Mouse (Mus musculus) CH12.LX (cell line): Measurements from ENCODE around the gene Gm17268. TPM values are rescaled to one million over a fixed set of nuclear protein-coding genes. Genes with fewer than 3 reads are reported as not detected.

ENCODE experiments used
- DNase-seq: peaks from one replicate; pipeline ENCODE4 v3.0.0-alpha.2; 2013; ENCODE audit errors: extremely low read depth
- H3K27ac ChIP-seq: 2 replicates; pipeline ENCODE4 v1.5.1; 2012; ENCODE audit warnings: low read depth, mild to moderate bottlenecking, control low read depth, moderate library complexity; ENCODE audit not compliant: insufficient read depth
- H3K27me3 ChIP-seq: replicated peaks from 2 replicates; pipeline ENCODE3; 2012; ENCODE audit warnings: inconsistent platforms
- H3K36me3 ChIP-seq, 2 experiments: replicated peaks in 1 of 2; 2 replicates each; pipeline versions ENCODE3 to v1.6.1; 2012; ENCODE audit warnings: inconsistent platforms in 1 of 2, low read length in 1 of 2, mild to moderate bottlenecking in 1 of 2, mixed read lengths in 1 of 2, moderate library complexity in 1 of 2; ENCODE audit not compliant: control insufficient read depth in 1 of 2, insufficient read depth in 1 of 2
- H3K4me1 ChIP-seq, 2 experiments: 2 replicates each; pipeline ENCODE4 v1.6.1; 2012; ENCODE audit warnings: inconsistent platforms in 1 of 2, moderate library complexity in 1 of 2; ENCODE audit not compliant: insufficient read depth in 2 of 2, control insufficient read depth in 1 of 2
- H3K4me2 ChIP-seq: 2 replicates; pipeline ENCODE4 v1.6.1; 2012; ENCODE audit warnings: low read depth, mild to moderate bottlenecking, control low read depth; ENCODE audit not compliant: poor library complexity, insufficient read depth, severe bottlenecking
- H3K4me3 ChIP-seq, 3 experiments: fragments of 150-350 bp in 1 of 3; sonication (generic) in 1 of 3; replicated peaks in 1 of 3; 2 replicates each; pipeline versions ENCODE3 to v1.5.1; 2011 to 2012; ENCODE audit warnings: low read depth in 2 of 3, low read length in 2 of 3, mild to moderate bottlenecking in 2 of 3, moderate library complexity in 2 of 3, control low read depth in 1 of 3, improper control_type of control experiment in 1 of 3, inconsistent platforms in 1 of 3, mixed read lengths in 1 of 3; ENCODE audit not compliant: poor library complexity in 1 of 3
- H3K79me2 ChIP-seq: replicated peaks from 2 replicates; pipeline ENCODE4 v1.6.1; 2012; ENCODE audit warnings: mild to moderate bottlenecking, moderate library complexity; ENCODE audit not compliant: control insufficient read depth, poor library complexity, insufficient read depth, severe bottlenecking; ENCODE audit errors: extremely low read depth
- H3K9ac ChIP-seq: 2 replicates; pipeline ENCODE4 v1.6.1; 2012; ENCODE audit warnings: low read depth, mild to moderate bottlenecking, control low read depth, moderate library complexity; ENCODE audit not compliant: insufficient read depth
- H3K9me3 ChIP-seq: replicated peaks from 2 replicates; pipeline ENCODE3; 2012; ENCODE audit warnings: low read length, inconsistent platforms, mixed read lengths
- CTCF ChIP-seq, 2 experiments: IDR thresholded peaks in 1 of 2; conservative IDR thresholded peaks in 1 of 2; 2 replicates each; pipeline ENCODE4 v1.5.1; 2011 to 2012; ENCODE audit warnings: low read depth in 2 of 2, low read length in 2 of 2, improper control_type of control experiment in 1 of 2, inconsistent platforms in 1 of 2, mild to moderate bottlenecking in 1 of 2, moderate library complexity in 1 of 2
- E2F4 ChIP-seq: IDR thresholded peaks from 2 replicates; pipeline ENCODE4 v1.6.1; 2011; ENCODE audit warnings: low read depth, low read length, improper control_type of control experiment; ENCODE audit not compliant: insufficient replicate concordance
- EP300 ChIP-seq: IDR thresholded peaks from 2 replicates; pipeline ENCODE4 v1.6.1; 2011; ENCODE audit warnings: low read length, improper control_type of control experiment
- HCFC1 ChIP-seq: IDR thresholded peaks from 2 replicates; pipeline ENCODE4 v1.6.1; 2012; ENCODE audit warnings: low read depth, mild to moderate bottlenecking, inconsistent platforms, low read length, improper control_type of control experiment
- IRF4 ChIP-seq: IDR thresholded peaks from 2 replicates; pipeline ENCODE4 v1.6.1; 2014; ENCODE audit warnings: low read depth, mild to moderate bottlenecking, inconsistent platforms, low read length, improper control_type of control experiment
- JUN ChIP-seq: IDR thresholded peaks from 2 replicates; pipeline ENCODE4 v1.6.1; 2011; ENCODE audit warnings: low read depth, mild to moderate bottlenecking, low read length, improper control_type of control experiment, moderate library complexity; ENCODE audit not compliant: insufficient read depth
- KAT2A ChIP-seq: IDR thresholded peaks from 2 replicates; pipeline ENCODE4 v1.6.1; 2012; ENCODE audit warnings: low read length, improper control_type of control experiment, inconsistent platforms; ENCODE audit not compliant: insufficient replicate concordance
- MAFK ChIP-seq: IDR thresholded peaks from 2 replicates; pipeline ENCODE4 v1.6.1; 2011; ENCODE audit warnings: low read length, improper control_type of control experiment; ENCODE audit not compliant: insufficient replicate concordance
- MAX ChIP-seq: IDR thresholded peaks from 2 replicates; pipeline ENCODE4 v1.6.1; 2011; ENCODE audit warnings: low read length, improper control_type of control experiment
- MAZ ChIP-seq: IDR thresholded peaks from 2 replicates; pipeline ENCODE4 v1.6.1; 2012; ENCODE audit warnings: low read depth, mild to moderate bottlenecking, inconsistent platforms, low read length, improper control_type of control experiment, moderate library complexity
- MEF2A ChIP-seq: IDR thresholded peaks from 2 replicates; pipeline ENCODE4 v1.6.1; 2014; ENCODE audit warnings: low read depth, mild to moderate bottlenecking, inconsistent platforms, low read length, improper control_type of control experiment, borderline replicate concordance
- MXI1 ChIP-seq: IDR thresholded peaks from 2 replicates; pipeline ENCODE4 v1.6.1; 2011; ENCODE audit warnings: mild to moderate bottlenecking, low read depth, low read length, improper control_type of control experiment
- MYC ChIP-seq: IDR thresholded peaks from 2 replicates; pipeline ENCODE4 v1.6.1; 2011; ENCODE audit warnings: low read depth, mild to moderate bottlenecking, improper control_type of control experiment, low read length
- NRF1 ChIP-seq: IDR thresholded peaks from 2 replicates; pipeline ENCODE4 v1.6.1; 2014; ENCODE audit warnings: low read depth, mild to moderate bottlenecking, inconsistent platforms, low read length, improper control_type of control experiment, moderate library complexity
- POLR2A ChIP-seq: IDR thresholded peaks from 2 replicates; pipeline ENCODE4 v1.6.1; 2011; ENCODE audit warnings: low read depth, mild to moderate bottlenecking, improper control_type of control experiment, low read length
- RAD21 ChIP-seq: IDR thresholded peaks from 2 replicates; pipeline ENCODE4 v1.6.1; 2011; ENCODE audit warnings: low read depth, mild to moderate bottlenecking, low read length, improper control_type of control experiment, moderate library complexity
- SIN3A ChIP-seq: IDR thresholded peaks from 2 replicates; pipeline ENCODE4 v1.6.1; 2012; ENCODE audit warnings: low read length, improper control_type of control experiment, inconsistent platforms
- SMC3 ChIP-seq: IDR thresholded peaks from 2 replicates; pipeline ENCODE4 v1.6.1; 2011; ENCODE audit warnings: low read depth, low read length, improper control_type of control experiment
- TBP ChIP-seq: conservative IDR thresholded peaks from 2 replicates; pipeline ENCODE4 v1.6.1; 2011; ENCODE audit warnings: low read depth, low read length, improper control_type of control experiment
- UBTF ChIP-seq: IDR thresholded peaks from 2 replicates; pipeline ENCODE4 v1.6.1; 2012; ENCODE audit warnings: low read depth, mild to moderate bottlenecking, inconsistent platforms, low read length, improper control_type of control experiment, moderate library complexity
- USF1 ChIP-seq: IDR thresholded peaks from 2 replicates; pipeline ENCODE4 v1.6.1; 2014; ENCODE audit warnings: low read depth, mild to moderate bottlenecking, inconsistent platforms, low read length, improper control_type of control experiment
- USF2 ChIP-seq: conservative IDR thresholded peaks from 2 replicates; pipeline ENCODE4 v1.6.1; 2011; ENCODE audit warnings: low read depth, low read length, improper control_type of control experiment
- ZKSCAN1 ChIP-seq: IDR thresholded peaks from 2 replicates; pipeline ENCODE4 v1.6.1; 2012; ENCODE audit warnings: low read depth, inconsistent platforms, low read length, improper control_type of control experiment, borderline replicate concordance
- dilution Hi-C: fragments of 300-500 bp; cut with MboI; formaldehyde crosslinking; loops from 2 replicates; pipeline ENCODE4 v1.14.3; 2020; ENCODE audit warnings: low sequenced_read_pairs; ENCODE audit not compliant: extremely low pct_unique_long_range_greater_than_20kb, extremely low pct_ligation_motif_present
- in situ Hi-C: fragments of 300-500 bp; cut with MboI; formaldehyde crosslinking; loops from 3 replicates; pipeline ENCODE4 v1.14.3; 2019; ENCODE audit warnings: low sequenced_read_pairs, low pct_ligation_motif_present, low pct_unique_long_range_greater_than_20kb, mixed read lengths
- polyA plus RNA-seq: library from polyadenylated mRNA; unstranded; fragments of >175 nt; gene quantifications from 2 replicates; pipeline ENCODE4 v1.2.1, GENCODE M21; 2012; ENCODE audit warnings: low read depth; ENCODE audit not compliant: insufficient read length
- total RNA-seq, 2 experiments: library from RNA; depleted of rRNA; stranded (reverse); fragments of 300-350 nt in 1 of 2; fragments of >200 nt in 1 of 2; gene quantifications; 2 replicates each; pipeline ENCODE4 v1.2.3; 2012 to 2014

The Gm17268 gene
- not detected in 2 replicates for total RNA-seq (2012; rRNA removed)
- not detected in 2 replicates for total RNA-seq (2014; rRNA removed)
- not detected in 2 replicates for polyA plus RNA-seq

DNA sequence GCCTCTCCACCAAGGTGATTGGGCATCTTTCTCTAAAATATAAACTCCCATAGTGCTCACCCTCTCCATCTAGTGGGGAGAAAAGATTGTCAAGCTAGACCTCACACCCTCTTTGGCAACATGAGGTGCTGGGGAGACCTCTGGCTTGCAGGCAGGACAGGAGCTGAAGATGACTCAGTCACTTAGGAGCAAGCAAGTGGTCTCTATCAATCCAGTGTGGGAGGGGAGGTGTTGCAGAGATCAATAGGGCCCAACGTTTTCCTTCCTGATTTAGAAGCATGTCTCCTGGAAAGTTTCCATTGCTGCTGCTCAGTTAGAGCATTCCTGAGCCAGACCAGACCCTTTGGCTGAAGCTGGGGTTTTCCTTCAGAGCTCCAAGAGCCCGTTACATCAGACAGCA is at the start of gene Gm17268:
Gm17268 (minus strand) TSS at position 28 of the 400 bp plus-strand sequence.
- no peak for TF ChIP-seq UBTF
- TF ChIP-seq USF1: no peak
- no peak for TF ChIP-seq IRF4
- no peak for TF ChIP-seq MXI1
- no peak for TF ChIP-seq MAX
- TF ChIP-seq MAFK: no peak
- no peak for TF ChIP-seq POLR2A
- TF ChIP-seq RAD21: peak; percentile 21; the same call in 1 of the 2 replicates
- no peak for TF ChIP-seq JUN
- TF ChIP-seq MYC: no peak
- TF ChIP-seq SIN3A: no peak
- peak; percentile 56 for TF ChIP-seq SMC3
- peak in 1 of 2 experiments; percentile 57; a peak in 2 of 4 replicates for TF ChIP-seq CTCF (conservative IDR thresholded peaks at IDR 0.05 in 1 of 2, IDR thresholded peaks at IDR 0.05 in 1 of 2; ENCODE audit: low read depth in 2 of 2, low read length in 2 of 2)
- no peak for TF ChIP-seq ZKSCAN1
- TF ChIP-seq NRF1: no peak
- TF ChIP-seq TBP: no peak
- TF ChIP-seq EP300: no peak
- TF ChIP-seq MAZ: no peak
- no peak for TF ChIP-seq KAT2A
- TF ChIP-seq MEF2A: no peak
- no peak for TF ChIP-seq HCFC1
- DNase-seq: no peak
- peaks cover 0 to 7% of the 10 kb centered on the region in 2 experiments; a peak in 1 of 4 replicates for H3K4me1 ChIP-seq
- H3K9me3 ChIP-seq: peaks cover 3% of the 10 kb centered on the region
- no peaks in the 10 kb centered on the region for H3K79me2 ChIP-seq
- in situ Hi-C loops (no loop called here), dilution Hi-C loops (no loop called here)
- no peak within 1 kb of the TSS for H3K9ac ChIP-seq
- H3K27ac ChIP-seq: no peak within 1 kb of the TSS
- H3K4me2 ChIP-seq: no peak within 1 kb of the TSS
- H3K4me3 ChIP-seq: no peak within 1 kb of the TSS
- H3K27me3 ChIP-seq: peaks cover 27% of the 10 kb centered on the region
- H3K36me3 ChIP-seq: no peaks in the 10 kb centered on the region

GRCm38 (mm10) chr11:82084360-82084759 is 46.0 kb upstream of the Gm17268 start:
- Histone ChIP-seq H3K79me2 (no peaks in the 10 kb centered on the region), H3K36me3 (no peaks in the 10 kb centered on the region), H3K27me3 (peaks cover 45% of the 10 kb centered on the region), H3K9ac (no peak overlapping the region), H3K4me3 (no peak overlapping the region), H3K4me2 (no peak overlapping the region), H3K4me1 (no peaks in the 10 kb centered on the region), H3K27ac (no peak overlapping the region), H3K9me3 (no peaks in the 10 kb centered on the region)
- in situ Hi-C loops: no loop called here
- dilution Hi-C loops: no loop called here
- no peak for DNase-seq
- TF ChIP-seq MYC (no peak), RAD21 (no peak), E2F4 (no peak), USF2 (no peak)
